Mouse (Mus musculus): ENCODE results near the gene Vhl.

Vhl gene

DNA sequence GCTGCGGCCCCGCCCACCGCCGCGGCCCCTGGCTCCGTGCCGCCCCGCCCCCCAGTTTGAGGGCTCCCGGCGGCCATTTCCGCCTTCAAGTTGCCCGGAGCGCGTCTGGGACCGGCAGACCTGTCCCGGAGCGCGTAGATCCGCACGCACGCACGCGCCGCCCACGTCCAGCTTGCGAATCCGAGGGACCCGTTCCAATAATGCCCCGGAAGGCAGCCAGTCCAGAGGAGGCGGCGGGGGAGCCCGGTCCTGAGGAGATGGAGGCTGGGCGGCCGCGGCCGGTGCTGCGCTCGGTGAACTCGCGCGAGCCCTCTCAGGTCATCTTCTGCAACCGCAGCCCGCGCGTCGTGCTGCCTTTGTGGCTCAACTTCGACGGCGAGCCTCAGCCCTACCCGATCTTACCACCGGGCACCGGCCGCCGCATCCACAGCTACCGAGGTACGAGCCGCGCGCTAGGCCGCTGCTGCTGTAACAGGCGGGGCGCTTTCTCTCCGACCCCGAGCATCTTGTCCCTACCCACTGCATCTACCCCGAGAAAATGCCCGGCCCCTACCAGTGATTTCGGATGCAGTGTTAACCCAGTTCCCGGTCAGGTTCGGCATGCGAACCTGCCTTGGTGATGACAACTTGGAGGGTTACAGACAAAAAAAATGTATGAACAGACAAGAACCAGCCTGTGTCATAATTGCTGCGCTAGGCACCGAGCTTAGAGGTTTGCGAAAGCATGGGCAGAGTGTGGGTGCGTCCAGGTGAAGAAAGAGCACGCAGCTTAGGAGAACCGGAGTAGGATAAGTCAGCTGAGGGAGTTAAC, at the start of gene Vhl:
Vhl (plus strand) TSS at position 19 of the 811 bp plus-strand sequence.
- DNase-seq (ENCODE audit: low spot score) = peak; percentile 61

DNA sequence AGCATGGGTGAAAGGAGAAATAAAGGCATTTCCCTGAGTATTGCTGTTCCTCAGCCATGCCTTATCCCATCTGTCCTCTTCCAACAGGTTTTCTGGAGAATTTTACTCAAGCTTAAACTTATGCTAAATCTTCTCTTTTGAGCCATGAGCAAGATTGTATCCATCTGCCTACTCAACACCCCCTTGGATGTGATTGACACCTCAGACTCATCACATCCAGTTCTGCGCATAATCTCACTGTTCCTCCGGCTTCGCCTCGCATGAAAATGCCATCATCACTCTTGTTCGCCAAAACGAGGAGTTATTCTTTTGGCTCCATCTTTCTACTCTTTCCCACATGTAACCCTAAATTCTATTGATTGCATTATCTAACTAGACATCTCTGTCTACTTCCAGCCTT, 47.7 kb upstream of the Vhl start:
- DNase-seq (ENCODE audit: low spot score) = no peak

DNA sequence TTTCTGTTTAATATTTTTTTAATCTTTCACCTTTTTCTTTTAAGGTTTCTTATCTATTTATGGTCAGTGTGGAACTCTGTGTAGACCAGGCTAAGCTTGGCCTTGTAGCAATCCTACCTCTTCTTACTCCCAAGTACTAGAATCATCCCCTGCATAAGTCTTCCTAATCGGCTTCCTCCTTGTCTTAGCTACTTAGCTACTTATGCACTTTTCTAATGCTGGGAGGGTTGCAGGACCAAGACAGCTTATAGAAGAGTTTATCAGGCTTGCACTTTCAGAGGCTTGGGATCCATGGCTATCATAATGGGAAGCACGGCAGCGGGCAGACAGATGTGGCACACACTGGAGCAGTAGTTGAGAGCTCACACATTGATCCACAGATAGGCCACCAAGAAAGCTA, 44.5 kb upstream of the Vhl start:
- no peak for DNase-seq (ENCODE audit: low spot score)

DNA sequence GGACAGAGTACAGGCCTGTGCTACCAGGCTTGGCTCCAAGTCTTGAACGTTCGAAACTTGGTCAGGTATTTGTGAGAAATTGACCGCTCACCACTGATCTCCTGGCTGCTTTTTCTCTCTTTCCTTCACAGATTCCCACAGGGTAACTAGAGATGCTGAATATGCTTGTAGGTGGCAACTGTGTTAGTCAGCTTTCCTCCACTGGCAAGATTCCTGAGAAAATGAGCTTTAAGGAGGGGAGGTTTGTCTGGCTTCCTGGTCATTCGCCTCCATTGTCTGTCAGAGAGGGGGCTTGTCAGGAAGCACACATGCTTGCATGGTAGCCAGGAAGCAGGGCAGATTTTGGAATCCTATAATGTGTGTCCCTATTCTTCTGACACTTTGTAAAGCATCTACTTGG, 40.7 kb upstream of the Vhl start:
- DNase-seq (ENCODE audit: low spot score) = no peak

DNA sequence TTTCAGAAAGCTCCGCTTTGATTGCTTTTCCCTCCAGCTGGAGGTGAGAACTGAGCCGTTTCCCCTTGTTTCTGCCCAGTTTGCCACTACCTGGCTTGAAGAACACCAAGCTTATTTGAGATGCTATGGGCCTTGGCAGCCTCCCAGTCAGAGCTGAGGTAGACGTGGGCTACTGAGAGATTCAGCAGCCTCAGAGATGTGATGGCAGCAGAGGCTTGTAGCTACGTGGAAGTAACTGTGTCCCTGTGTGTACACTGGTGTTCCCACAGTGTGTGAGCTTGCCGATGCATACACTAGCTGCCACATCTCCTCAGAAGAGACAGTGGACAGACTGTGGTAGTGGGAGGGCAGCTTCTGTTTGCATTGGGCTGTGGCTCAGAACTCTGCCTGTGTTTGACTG, 38.7 kb upstream of the Vhl start:
- no peak for DNase-seq (ENCODE audit: low spot score)

DNA sequence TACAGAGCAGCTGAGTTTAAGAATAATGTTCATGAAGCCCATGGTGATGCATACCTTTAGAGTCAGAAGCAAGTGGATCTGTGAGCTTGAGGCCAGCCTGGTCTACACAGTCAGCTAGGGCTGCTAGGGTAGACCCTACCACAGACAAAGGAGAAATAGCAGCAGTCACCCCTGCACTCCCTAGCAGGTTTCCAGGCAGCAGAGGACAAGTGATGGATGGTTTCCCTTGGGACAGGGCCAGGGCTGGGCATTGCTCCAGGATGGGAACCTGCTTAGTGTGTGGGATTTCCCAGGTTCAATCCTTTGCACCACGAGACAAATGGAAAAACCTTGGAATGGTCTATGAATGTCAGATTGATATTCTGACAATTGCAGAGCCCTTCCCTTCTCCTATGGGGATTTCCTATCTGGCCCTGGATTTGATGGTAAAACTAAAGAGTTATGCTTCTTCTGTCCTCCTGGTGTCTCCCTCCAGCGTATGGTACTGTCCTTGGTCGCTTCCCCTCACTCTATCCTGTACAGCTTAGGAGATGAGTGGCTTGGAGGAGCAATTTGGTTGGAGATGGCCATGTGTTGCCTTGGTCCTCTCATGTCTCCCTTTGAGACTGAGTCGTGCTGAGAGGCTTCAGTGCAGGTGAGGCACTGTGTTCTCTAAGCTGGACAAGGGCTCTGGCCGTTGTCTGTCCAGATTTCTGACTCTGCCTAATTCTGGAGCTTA, 37.1 kb upstream of the Vhl start:
- no peak for DNase-seq (ENCODE audit: low spot score)

DNA sequence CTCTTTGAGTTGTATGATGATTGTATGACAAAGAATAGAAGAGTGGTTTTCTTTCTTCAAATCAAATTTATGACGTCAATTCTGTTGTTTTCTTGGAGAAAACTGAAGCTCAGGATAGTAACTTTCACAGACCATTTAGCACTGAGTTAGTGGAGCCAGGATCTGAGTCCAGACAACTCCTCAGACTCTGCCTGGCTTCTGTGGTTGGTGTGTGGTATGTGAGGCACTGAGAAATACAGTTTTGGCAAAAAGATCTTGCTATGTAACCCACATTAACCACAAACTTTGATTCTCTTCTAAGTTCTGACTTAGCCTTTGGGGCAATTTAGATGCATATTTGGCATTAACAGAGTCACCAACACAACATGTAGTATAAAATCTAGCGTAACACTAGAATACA, 31.1 kb upstream of the Vhl start:
- no peak for DNase-seq (ENCODE audit: low spot score)

DNA sequence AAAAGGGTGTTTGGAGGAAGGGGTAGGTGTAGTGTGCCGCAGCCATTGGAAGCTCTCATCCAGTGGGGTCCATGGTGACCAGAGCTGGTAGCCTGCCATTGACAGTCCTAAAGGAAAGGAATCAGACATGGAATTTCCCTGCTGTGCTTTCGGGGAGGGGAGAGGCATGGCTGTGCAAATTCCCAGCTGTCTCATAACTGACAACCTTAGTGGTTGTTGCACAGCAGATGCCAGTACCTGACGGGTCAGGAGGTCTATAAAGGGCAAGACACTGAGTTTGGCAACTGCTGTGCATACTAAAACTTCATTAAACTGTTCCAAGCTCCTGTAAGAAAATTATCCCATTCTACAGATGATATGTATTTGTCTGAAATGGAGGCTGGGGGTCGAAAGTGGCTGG, 25.8 kb upstream of the Vhl start:
- DNase-seq (ENCODE audit: low spot score) = no peak

DNA sequence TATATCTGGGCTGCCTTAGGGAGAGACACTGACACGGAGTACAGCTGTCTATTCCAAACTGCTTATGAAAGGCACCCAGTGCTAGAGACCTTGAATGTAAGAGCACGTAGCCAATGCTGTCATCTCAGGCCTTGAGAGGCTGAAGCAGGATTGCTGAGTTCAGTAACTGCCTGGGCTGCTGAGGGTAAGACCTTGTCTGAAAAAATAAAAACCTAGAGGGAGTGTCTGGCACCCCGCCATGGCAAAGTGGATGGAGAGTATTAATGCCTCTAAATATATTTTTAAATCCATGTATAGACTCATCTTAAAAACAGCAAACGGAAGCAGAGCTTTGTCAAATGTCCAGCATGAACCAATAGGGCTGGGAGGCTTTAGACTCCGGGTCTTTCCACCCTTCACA, 23.9 kb upstream of the Vhl start:
- no peak for DNase-seq (ENCODE audit: low spot score)

DNA sequence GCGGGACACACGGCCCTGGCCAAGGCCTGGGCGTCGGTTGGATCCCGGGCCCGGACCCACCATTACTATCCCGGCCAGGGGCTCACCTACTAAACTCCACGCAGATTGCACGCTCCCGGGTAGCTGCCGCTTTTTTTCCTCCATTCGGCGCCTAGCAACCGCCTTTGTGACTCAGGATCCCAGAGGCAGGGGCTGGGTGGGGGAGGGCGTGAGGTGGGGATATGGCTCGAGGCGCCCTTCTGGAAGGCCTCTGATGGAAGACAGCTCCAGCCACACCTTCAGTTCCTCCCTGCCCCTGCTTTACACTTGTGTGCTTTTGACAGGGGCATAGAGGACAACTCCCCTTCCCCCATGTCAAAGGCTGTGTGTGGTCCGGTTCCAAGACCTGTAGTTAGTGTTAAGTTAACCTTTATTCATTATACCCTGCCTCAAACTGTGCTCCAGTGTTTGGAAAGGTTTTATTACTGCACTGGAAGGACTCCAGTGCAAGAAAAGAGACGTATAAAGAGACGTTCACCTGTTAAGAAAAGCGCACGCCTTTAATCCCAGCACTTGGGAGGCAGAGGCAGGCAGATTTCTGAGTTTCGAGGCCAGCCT, 23.1 kb upstream of the Vhl start, which contains the start of gene Fancd2os:
Fancd2os (minus strand) TSS at position 173 of the 597 bp plus-strand sequence.
- DNase-seq (ENCODE audit: low spot score) = no peak

DNA sequence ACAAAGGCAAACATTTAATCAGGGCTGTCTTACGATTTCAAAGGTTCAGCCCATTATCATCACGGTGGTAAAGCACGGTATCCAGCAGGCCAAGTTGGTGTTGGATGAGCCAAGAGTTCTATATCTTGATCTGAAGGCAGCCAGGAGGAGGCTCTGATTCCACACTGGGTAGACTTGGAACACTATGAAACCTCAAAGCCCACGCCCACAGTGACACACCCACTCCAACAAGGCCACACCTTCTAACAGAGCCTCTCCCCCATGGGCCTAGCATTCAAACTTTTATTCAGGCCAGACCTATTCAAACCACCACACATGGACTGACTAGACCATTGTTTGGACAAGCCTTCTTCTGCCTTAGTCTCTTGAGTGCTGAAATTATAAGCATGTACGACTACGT, 20.9 kb upstream of the Vhl start:
- DNase-seq (ENCODE audit: low spot score) = no peak

DNA sequence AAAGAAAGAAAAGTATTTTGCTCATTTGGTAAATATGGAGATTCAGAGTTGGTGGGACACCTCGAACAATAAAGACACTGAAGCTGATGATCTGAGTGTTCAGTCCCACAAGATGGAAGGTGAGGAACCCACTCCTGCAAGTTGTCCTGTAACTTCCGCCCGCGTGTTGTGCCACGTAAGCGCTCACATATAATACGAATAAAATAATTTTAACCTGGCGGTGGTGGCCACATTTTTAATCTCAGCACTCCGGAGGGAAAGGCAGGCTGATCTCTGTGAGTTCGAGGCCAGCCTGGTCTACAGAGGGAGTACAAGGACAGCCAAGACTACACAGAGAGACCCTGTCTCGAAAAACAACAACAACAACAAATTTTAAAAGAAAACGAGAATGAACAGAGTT, 19.8 kb upstream of the Vhl start:
- no peak for DNase-seq (ENCODE audit: low spot score)

DNA sequence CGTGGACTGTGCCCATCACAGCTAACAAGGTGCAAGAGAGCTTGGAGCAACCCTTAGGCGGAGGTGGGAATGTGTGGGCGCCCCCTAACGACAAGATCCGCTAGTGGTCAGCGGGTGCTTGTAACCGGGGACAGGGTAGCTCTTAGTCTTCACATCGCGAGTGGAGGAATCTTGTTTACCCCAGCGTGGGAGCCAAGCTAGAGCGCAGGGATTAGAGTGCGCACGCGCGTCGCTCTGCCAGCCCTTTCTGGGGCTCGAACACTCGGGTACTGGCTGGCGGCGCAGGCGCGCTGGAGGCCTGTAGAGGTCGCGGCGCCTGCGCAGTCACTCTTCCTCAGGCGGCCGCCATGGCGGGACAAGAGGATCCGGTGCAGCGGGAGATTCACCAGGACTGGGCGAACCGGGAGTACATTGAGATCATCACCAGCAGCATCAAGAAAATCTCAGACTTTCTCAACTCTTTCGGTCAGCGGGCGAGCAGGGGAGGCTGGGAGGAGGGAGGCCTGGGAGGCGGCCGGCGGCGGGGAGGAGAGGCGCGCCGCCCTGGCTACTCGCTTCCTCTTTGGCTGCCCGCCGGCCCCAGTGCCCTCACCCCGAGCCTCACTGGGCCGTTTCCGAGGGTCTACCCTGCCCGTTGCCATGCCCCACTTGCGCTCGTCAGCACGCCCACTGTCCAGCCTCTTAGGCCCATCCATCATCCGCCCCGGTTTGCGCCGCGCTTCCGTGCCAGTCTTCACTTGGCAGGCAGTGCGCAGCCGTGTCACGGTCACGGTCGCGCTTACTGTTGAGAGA, 19.1 kb upstream of the Vhl start, which contains the start of gene Brk1:
Brk1 (plus strand) TSS at position 341 of the 792 bp plus-strand sequence.
- DNase-seq (ENCODE audit: low spot score) = peak; percentile 54

DNA sequence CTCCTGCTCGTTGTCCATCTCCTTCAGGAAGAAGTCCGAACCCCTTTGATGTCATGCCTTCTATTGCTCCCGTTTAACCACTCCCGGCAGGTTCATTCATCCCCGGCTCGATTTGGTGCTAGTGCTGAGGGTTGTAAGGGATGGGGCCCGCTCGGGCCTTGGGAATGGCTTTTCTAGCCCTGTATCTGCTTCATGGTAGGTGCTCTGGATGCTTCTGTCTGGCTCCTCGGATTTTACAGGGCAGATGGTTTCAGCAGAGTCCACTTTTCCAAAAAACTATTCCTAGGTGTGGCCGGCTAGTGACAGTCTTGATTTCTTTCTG, 18.6 kb upstream of the Vhl start:
- no peak for DNase-seq (ENCODE audit: low spot score)

DNA sequence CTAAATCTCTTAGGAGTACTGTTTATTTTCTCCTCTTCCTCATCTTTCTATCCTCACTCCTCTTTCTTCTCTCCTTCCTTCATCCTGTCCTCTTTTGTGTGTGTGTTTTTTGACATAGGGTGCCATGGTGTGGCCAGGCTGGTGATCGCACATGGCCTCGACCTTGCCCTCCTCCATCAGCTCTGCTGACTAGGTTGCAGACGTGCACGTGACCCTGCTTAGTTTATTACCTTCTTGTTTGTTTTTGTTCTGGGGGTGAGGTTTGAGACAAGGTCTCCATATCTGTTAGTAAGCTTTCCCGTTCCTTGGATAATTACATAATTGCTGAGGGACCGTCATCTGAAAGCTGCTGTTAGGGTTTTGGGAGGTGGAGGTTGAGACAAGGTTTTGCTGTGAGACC, 14.9 kb upstream of the Vhl start:
- no peak for DNase-seq (ENCODE audit: low spot score)

DNA sequence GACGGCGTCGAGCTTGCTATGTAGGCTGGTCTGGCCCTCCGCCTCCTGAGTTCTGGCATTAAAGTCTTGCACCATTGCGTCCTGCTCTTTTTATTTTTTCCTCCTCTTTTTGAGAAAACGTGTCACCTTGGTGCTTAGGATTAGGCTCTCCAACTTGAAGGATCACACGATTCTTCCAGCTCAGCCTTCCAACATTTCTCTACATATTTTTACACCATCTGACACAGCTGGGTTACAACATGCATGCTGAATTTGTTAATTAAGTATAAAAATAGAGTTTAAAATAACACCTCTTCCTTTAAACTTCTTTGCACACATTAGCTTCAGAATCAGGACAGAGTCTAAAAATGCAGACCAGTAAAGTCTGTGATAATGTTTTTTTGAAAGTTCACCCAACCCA, 14.5 kb upstream of the Vhl start:
- DNase-seq (ENCODE audit: low spot score) = no peak

DNA sequence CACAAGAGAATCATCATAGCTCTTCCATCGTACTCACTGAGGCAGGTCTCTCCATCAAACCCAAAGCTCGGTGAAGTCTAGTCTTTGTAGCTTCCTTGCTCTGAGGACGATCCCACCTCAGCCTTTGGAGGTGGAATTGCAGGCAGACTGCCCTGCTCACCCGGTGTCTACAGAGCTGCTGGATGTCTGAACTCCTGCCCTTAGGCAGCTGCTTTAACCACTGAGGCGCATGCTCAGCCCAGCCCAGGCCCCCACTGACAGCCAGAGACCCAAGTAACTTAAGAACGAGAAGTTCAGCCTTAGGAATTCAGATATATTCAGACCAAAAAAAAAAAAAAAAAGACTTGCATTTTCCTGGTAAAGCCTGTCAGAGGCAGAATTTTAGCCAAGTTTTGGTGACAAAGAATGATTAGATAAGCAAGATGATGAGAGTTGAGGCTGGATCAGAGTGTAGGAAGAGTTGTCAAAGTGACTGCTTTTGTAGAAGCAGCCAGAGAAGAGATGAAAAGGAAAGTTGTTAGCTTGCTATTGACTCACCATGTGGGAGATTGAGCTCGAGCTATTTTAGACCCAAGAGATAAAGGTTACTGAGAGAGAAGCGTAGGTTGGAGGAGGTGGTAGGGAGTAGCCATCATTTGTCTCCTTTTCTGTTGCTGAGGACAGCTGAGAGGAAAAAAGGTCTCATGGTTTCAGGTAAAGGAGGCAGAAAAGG, 11.3 kb upstream of the Vhl start:
- DNase-seq (ENCODE audit: low spot score) = no peak

DNA sequence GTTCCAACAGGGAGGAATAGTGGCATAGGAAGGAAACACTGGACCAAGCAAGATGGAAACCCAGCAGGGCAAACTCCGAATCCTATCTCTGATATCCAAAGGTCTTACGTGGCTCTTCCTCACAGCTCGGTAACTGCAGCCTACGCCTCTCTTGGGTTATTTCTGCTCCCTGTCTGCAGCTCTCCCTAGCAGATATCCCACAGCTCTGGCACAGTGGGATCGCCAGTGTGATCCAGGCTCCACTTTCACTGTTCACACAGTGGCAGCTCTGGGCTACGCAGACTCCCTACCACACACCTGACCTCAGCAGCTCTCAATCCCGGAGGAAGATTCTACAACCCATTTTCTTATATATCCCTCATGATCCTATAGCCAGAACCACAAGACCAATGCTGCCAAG, 9.6 kb upstream of the Vhl start:
- DNase-seq (ENCODE audit: low spot score) = no peak

DNA sequence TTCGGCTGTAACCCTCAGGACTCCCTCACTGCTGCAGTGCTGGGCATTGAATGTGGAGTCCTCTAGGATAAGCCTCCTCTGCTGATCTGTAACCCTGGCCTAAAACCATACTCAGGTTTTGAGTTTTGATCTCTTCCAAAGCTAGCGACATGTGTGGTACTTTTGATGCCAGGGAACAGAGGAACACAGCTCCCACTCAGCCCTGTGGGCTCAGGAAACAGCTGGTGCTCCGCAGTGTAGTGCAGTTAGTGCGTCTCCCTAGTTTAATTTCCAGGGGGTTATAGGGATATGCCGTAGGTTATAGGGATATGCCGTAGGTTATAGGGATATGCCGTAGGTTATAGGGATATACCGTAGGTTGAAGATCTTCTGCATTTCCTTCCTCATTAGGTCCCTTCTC, 8.8 kb upstream of the Vhl start:
- no peak for DNase-seq (ENCODE audit: low spot score)

DNA sequence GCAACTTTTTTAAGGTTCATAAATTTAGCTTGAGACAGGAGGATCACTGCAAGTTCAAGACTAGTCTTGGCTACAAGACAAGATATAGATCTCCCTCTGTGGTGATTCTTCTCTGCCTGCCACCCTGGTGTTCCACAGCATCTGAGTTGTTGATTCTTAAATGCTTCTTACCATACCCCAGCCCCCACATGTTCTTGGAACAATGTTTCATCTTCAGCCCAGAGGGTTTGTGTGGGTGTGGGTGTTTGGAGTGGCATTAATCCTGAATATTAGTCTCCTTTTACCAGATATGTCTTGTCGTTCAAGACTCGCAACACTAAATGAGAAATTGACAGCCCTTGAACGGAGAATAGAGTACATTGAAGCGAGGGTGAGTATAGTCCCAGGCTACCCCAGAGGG, 8.3 kb upstream of the Vhl start:
- DNase-seq (ENCODE audit: low spot score) = no peak

DNA sequence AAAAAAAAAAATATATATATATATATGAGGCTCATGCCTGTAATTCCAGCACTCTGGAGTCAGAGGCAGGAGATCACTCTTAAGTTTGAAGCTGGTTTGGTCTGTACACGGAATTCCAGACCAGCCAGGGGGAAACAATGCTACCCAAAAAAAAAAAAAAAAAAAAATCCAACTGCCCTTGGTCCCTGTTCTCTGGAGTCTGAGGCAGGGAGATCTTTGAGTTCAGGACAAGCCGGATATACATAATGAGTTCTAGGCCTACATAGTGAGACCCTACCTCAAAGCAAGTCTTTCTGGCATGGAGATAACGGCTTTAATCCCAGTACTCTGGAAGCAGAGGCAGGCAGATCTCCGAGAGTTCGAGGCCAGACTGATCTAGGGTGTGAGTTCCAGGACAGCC, 373 bp upstream of the Vhl start:
- DNase-seq (ENCODE audit: low spot score) = no peak

Measured in urinary bladder, postnatal 10 days (tissue).